Mouse (Mus musculus) large intestine, adult 2 months (tissue): ENCODE measurements at regions not wholly inside any gene's neighbourhood (a gene's known extent, or its start where the extent isn't known, plus 50 kb on each side); places are given as distances from the start of the nearest gene placed in this dataset.

ENCODE experiments used
- DNase-seq: peaks from one replicate; pipeline ENCODE4 v3.0.0-alpha.2; 2012; ENCODE audit warnings: low read depth, low spot score
- WGBS: fragments of 180-500 bp; shearing (Covaris S2); methylation state at CpG from one replicate; pipeline ENCODE4 v1.1.7; 2018; 5-methylcytosine and 5-hydroxymethylcytosine counted together

DNA sequence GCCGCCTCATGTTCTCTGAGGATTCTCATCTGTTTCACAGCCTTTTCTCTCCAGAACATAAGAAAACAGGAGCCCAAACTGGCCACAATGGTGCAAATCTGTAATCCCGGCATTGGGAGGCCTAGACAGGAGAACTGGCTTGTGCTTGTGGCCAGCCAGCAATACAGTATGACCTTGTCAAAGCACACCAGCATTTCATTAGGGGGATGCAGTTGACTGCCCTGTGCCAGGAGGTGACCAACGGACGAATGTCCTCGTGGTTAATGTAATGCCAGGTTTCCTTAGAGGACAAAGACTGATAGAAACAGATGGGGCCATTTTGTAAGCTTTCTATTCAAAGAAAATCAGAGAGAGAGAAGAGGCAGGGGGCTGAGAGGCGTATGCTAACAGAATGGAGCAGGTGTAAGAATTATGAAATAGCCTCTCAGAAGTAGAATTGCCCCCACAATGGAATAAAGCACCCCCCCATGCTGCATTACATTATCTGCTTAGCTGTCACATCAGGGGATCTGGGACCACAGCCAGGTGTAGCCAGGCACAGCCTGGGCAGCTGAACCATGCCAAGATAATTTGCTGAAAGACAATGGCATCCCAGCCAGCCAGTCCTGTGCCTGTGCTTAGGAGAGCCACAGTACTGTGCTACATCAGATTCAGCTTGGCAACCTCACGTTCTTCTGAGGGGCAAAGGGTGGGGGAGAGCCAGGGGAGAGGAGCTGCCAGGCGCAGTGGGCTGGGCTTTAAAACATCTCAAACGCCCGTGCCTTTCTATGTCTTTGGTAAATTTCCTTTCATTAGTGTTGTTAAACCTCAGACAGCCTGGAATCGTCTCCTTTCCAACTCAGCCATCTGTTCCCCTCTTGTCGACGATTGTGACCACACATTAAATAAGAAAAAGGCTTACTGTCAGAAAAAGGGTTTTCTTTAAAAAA lies 167.9 kb downstream of the Gm19410 start:
- 70% methylated on average over 13 of the region's 13 CpGs for WGBS
- no peak for DNase-seq

DNA sequence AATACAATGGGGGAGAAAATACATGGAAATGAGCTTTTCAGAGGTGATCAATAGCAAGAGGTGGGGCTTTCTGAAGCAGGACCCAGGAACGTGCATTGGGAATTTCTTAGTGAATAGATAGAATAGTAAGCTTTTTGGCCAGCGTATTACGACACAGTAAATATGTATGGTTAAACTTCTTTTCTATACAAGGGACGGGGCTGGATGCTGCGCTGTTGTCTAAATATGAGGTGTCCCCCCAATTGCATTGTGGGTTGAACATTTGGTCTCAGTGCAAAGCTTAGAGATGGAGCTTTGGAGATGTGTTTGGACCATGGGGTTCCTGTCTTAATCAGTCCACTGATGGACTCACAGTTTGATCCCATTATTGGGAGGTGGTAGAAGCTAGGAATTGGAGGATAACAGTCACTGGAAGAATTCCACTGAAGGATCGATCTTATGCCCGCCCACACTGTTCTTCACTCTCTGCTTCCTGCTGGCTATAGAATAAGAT lies 168.6 kb downstream of the Gm19410 start:
- WGBS: 94% methylated on average over 7 of the region's 7 CpGs

DNA sequence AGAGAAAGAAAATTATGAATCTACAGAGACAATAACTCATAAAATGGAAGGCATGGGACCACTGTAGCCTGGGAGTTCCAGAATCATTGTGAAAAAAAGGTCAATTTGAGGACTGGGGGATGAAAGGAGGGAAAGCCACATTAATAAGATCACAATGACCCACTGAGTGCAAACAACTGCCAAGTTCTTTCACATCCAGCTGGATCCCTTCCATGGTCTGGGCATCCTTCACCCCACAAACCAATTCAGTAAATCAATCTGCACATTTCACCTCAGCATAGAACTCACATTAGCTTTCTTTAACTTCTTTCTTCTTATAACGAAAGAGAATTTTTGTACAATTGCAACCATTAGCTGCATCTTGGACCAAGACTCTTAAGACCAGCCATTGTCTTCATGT lies 169.4 kb downstream of the Gm19410 start:
- 98% methylated on average over 1 of the region's 1 CpGs for WGBS
- DNase-seq: no peak

More for the DNA sequence above, 168.6 kb downstream of the Gm19410 start:
- DNase-seq: no peak

DNA sequence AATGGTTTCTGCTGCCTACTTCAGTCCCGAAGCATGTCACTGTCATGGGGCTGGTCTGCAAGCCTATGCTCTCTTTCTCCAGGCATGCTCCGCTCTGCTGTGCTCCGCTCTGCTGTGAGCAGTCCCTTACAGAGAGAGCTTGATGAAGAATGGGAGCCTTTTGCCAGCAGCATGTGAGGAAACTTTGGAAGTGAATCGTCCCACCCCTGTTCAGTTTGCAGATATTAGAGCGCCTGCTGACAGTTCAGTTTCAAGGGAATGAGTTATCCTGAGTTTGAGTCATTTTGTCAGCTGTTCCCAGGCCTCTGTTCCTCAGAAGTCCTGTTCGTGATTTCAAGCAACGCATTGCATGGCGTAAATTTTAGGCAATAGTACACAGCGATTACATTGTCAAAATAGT lies 173.6 kb downstream of the Gm19410 start:
- DNase-seq: no peak
- WGBS: 94% methylated on average over 9 of the region's 9 CpGs

DNA sequence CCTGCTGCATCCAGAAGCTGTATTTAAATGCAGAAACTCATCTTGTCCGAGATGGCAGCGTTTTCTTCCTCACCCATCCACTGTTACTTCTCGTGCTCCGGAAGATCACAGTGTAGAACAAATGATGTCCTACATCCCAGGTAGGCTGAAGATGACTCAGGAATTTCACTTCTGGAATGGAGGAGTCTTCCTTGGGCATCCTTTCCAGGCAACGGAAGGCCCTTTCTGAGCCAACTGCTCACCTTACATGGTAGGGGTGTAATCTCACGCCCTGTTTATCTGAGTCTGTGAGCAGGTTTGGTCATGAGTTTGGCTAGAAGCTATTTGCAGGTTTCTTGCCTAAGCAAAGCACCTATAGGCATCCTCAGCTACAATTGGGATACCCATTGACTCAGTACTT lies 176.9 kb downstream of the Gm19410 start:
- WGBS: 95% methylated on average over 6 of the region's 6 CpGs
- no peak for DNase-seq

DNA sequence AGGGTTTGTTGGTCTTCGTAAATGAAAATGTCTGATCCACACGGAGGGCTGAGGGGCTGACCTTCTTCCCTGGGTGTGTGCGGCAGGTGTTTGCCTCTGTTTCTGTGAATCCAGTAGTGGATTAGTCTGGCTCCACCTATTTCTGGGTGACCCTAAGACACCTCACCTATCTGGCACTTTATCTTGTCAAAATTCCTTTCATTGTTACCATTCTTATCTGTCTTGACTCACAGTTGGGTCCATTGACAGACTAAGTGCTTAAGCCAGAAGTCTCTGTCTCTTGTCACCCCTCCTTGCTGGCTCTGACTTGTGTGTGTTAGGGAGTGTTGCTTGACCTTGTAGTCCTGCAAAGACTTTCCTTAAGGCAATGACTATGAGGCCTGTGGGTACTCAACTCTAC lies 178.1 kb downstream of the Gm19410 start:
- DNase-seq: no peak
- WGBS: 49% methylated on average over 3 of the region's 3 CpGs

DNA sequence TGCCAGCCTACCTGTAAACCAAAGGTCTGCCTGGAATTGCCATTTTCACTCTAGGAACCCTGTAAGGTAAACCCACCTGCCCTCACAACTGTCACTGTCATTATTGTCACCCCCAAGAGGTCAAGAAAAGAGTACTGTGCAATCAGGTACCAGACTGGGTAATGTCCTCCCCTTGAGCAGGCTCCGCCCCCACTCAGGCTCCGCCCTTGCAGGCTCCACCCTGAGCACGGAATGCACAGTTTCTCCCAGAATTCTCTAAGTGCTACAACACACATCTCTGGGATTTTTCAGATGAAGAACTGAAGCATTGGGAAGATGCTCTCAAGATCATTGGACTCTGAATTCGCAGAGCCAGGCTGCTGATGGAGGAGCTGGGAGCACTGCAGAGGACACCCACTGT lies 178.9 kb downstream of the Gm19410 start:
- no peak for DNase-seq
- 87% methylated on average over 4 of the region's 4 CpGs for WGBS

DNA sequence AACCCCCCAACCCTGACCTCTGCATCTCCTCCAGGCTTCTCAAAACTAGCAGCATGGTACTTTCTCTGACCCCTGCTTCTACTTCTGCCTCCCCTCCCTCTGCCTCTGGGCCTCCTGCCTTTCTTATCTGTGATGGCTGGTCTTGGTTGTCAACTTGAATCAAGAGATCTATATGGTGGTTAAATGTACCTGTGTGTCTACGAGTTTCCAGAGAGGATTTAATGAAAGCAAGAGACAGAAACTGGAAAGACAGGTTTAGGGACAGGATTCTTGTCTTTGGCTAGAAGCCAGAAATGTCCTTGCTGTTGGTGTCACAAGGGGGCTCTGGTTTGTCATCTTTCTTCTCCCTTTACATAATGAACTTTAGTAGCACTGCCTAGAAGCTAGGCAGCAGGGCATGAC lies 180.9 kb downstream of the Gm19410 start:
- peak; percentile 25 for DNase-seq
- WGBS: 22% methylated on average over 1 of the region's 1 CpGs

DNA sequence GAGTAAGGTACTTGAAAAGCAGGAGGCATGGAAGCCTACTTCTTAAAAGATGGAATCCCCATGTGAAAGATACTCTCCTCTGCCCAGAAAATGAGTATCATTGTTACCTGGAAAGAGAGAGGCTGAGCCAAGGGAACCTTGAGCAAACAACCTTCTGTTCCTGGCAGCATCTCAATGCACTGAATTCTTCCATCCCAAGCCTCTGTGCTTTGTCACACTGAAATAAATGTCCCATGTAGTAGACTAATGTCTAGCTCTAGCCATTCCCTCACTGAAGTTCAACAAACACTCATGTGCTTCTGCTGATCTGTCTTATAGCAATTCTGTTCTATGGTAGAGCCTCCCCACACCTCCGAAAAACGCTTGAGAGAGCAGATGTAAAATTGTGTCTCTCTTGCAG lies 182.6 kb downstream of the Gm19410 start:
- no peak for DNase-seq
- WGBS: 76% methylated on average over 2 of the region's 2 CpGs

DNA sequence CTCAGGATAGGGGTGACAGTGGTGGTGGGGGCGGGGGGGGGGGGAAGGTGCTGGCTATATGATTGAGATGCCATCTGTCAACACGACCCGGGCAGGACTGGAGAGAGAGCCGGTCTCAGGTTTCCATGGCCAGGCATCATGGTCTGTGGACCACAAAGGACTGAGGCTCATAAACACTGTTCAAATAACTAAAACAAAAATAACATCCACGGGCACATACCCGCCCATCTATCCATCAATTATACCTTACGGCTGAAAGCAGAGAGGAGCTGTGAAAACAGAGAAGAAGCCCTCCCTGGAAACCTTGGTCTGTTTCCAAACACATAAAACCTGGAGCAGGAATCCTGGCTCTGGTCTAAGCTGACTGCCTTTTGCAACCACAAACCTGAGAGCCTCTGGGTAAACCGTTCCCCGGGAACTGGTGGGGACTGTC lies 183.2 kb downstream of the Gm19410 start:
- WGBS: 22% methylated on average over 9 of the region's 9 CpGs
- DNase-seq: no peak

DNA sequence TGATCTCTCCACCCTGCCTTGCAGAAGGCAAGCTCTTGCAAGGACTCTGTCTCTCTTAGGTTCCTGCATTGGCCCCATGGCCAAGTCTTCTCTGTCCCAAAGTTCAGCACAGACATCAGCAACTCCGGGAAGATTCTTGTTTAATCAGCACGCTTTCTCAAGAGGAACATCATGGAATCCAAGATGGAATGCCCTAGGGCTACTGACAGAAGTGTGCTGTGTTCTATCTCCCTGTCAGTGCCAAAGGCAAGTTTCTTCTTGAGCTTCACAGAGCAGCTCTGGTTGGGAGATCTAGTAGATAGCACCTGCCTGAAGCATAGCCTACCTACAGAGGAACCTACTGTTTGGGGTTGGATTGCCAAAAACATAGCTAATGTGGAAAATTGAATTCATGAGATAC lies 189.9 kb downstream of the Gm19410 start:
- 91% methylated on average over 2 of the region's 2 CpGs for WGBS
- DNase-seq: no peak

DNA sequence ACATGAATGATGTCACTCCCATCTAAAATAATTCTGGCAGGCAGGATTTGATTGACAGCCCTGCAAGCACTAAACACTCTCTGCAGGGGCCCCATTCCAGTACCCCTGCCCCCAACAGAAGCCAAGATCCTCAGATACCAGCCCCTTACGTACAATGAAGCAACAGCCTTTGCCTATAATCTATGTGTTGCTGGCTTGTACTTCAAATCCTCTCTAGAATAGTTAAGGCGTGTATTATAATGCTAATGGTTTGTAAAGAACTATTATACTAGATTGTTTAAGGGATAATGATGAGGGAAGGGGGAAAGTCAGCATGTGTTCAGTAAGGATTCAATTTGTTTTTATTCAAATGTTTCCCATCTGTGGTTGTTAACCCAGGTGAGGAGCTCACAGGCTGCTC lies 190.7 kb downstream of the Gm19410 start:
- no peak for DNase-seq
- 93% methylated on average over 2 of the region's 2 CpGs for WGBS

DNA sequence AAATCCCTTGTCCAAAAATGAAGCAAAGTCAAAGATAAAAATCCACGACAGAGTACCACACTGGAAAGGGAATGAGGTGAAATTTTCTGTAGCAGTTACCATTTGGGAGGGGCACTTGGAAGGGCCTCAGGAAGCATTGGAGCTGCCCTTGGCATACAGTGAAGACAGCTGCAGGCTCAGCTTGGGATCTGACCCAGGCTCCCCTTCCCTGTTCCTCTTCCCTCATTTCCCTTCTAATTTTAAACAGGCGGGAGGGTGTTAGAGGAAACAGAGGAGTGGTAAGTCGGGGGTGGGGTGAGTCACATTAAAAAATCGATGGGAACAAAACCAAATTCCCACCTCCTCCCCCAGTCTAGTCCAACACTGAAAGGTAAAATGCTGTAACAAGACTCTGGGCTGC lies 193.6 kb downstream of the Gm19410 start:
- WGBS: 44% methylated on average over 4 of the region's 4 CpGs

DNA sequence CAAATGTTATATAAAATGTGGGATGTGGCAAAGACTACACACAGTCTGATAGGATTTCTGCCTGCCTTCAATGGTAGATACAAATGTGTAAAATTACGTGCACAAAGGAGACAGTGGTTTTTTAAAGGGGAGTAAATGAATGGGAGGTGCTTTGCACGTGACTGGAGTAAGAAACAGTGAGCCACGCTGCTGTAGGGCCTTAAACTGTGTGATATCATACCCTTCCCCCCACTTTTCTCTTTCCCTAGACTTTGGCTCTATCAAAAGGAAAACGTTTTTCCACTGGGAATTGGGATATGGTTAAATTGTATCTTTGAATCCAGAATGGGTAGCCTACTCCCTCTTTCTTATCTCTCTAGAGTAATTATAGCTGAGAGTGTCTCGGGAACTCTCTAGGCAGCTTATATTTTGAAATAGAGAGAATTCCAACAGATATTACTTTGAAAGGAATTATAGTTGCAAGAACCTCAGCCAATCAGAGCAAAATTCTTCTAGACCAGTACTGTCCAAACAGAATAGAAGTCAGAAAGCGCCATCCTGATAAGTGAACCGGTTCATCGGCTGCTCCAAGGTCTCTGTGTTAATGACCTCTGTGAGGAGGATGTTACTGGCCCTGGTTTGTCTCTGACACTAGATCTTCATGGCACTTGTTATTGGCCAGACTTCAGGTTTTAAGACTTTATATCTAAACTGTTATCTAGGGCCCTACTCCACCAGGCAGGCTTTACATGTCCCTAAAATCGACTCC lies 195.5 kb downstream of the Gm19410 start:
- no peak for DNase-seq
- 47% methylated on average over 9 of the region's 9 CpGs for WGBS

More for the DNA sequence above, 193.6 kb downstream of the Gm19410 start:
- DNase-seq: no peak

DNA sequence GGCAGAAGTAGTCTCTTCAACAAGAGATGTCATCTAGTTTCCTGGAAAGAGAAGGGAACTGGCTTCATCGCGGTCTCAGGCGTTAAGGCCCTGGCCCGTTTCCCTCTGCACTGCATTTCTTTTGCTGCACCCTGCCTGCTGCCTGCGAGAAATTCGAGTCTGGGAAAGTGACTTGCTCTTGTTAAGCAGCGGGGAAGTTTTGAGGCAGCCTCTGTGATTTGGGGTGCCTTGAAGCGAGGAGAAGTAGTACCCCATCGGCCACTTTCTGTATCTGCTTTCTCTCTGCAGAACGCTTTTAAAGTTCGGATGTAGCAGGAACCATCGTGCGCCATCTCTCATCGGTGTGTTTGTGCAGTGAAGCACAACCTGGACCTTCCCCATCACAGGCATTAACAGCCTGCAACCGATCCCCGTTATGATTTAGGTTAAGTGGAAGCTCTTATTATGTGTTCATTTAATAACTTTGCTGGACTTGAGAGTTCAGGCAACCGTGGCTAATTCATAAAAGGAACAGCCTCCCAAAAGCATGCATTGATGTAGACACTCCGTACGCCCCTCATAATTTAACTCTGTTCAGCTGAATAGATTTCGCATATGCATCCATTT lies 196.1 kb downstream of the Gm19410 start:
- WGBS: 72% methylated on average over 20 of the region's 20 CpGs
- no peak for DNase-seq

DNA sequence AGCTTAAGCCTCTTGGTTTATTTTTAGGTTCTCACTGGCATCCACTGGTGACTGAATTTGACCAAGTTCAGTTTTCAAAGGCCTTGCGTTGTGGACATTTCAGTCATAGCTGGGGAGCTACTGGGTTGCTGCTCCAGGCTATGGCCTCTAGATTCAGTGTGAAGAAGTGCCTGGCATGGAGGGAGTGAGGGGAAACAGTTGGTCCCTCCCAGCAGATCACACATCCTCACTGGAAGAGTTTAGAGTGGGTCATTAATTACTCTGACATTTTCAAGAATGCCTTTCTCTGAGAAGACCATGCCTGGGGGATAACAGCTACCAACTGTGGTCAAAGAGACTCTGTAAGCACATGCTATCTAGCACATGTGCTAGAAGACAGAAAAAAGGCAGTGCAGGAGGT lies 199.3 kb downstream of the Gm19410 start:
- 71% methylated on average over 1 of the region's 1 CpGs for WGBS
- DNase-seq: no peak

DNA sequence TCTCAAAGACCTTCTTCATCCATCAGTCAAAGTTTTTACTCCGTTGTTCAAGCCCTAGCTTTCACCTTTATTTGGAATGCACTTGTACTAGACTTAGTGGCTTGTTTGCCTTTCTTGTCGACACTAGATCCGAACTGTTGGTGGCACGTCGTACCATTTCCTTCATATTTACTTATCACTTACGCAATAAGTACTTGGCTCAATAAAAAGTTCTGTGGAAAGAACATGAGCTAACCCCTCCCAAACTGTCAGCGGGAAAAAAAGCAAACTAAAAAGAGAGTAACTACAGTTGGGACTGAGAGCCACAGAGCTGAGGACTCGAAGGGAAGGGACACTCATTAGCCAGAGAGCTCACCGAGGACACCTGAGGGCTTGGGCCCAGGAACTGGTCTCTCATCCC lies 202.8 kb downstream of the Gm19410 start:
- peak; percentile 32 for DNase-seq
- 31% methylated on average over 9 of the region's 9 CpGs for WGBS

DNA sequence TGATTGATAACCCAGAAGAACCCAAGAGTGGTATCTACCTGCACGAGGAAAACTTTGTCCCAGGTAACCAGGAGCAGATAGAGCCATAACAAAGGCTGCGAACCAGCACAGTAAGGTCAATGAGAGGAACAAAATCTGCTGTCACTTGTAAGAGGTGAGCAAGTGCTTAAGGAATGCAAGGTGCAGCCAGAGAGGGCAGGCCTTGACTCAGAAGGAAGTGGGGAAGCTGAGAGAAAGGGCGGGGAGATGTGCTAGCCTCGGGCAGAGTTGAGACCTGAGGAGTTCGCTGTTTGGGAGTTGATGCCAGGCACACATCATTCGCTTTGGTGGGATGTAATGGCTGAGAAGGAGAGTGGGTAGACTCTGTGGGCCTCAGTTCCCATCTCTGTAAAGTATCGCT lies 205.5 kb downstream of the Gm19410 start:
- DNase-seq: no peak
- WGBS: 52% methylated on average over 7 of the region's 7 CpGs

DNA sequence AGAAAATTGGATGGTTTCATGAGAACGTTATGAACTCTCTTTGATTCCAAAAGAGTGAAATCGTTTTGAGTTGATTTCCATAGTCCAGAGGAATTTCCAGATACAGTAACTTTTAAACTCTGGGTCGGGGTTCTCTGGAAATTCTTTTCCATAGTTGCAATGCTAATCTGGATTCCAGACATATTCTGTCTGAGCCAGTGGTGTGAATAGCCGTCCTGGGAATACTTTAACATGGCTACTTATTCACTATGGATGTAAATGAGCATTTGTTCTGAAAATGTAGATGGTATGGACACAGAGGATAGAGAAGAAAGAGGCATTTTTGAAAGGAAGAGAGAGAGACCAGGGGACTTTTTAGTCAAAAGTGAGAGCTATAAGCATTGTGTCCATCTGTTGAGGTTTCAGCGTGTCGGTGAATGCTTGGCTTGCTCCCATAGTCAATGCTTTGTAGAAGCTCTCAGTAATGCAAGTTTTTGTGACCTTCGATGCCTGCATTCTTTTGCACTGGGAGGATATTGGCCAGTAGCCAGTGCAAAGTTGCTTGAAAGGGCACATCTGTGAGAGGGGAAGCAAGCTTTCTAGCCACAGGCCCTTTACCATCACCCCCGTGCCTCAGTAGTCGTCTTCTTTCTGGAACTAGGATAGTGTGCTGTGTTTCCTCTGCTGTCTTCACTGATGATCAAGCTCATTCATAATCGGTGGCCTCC lies 208.9 kb downstream of the Gm19410 start:
- WGBS: 68% methylated on average over 10 of the region's 10 CpGs
- DNase-seq: no peak
